In genomic region chr1:82821846-82822245, GRCm38 (mm10) we compare ENCODE assay signal across 28 mouse cellular contexts. TPM values are rescaled to one million over a fixed set of nuclear protein-coding genes. Genes with fewer than 3 reads are reported as not detected.
"Had no signal": no experiment of that assay in that cellular context is flagged by ENCODE, and none has a peak within 500 bp of the region (broad histone marks: within the 10 kb centered on the region; RNA-seq: fewer than 3 reads in every experiment).

No protein-coding gene starts in this region.

- H3K27ac ChIP-seq: limb, embryonic 10.5 days; limb, embryonic 13.5 days; macrophage; midbrain, embryonic 12.5 days; midbrain, embryonic 15.5 days; neural tube, embryonic 12.5 days; neural tube, embryonic 15.5 days had no signal

- H3K9ac ChIP-seq: limb, embryonic 13.5 days; lung, embryonic 14.5 days; midbrain, embryonic 12.5 days; midbrain, embryonic 15.5 days; neural tube, embryonic 12.5 days; neural tube, embryonic 15.5 days had no signal

- H3K36me3 ChIP-seq: limb, embryonic 10.5 days; limb, embryonic 13.5 days; midbrain, embryonic 12.5 days; midbrain, embryonic 15.5 days; neural tube, embryonic 12.5 days; neural tube, embryonic 15.5 days had no signal

- H3K27me3 ChIP-seq: limb, embryonic 13.5 days; midbrain, embryonic 12.5 days; midbrain, embryonic 15.5 days; neural tube, embryonic 12.5 days; neural tube, embryonic 15.5 days had no signal

- ATAC-seq: intestine, embryonic 16.5 days; lung, postnatal 0 days; midbrain, embryonic 15.5 days had no signal

- DNase-seq: kidney, adult 18-20 months; kidney, adult 9 months; kidney, postnatal 14 days; kidney, postnatal 4 days; lung, embryonic 14.5 days; right cerebral cortex, postnatal 25 days; thymus, adult 2 months; thymus, postnatal 14 days; thymus, postnatal 4 days had no signal

- H3K4me1 ChIP-seq: midbrain, embryonic 12.5 days; midbrain, embryonic 15.5 days; neural tube, embryonic 12.5 days; neural tube, embryonic 15.5 days had no signal

- H3K4me2 ChIP-seq: limb, embryonic 13.5 days; lung, embryonic 14.5 days; midbrain, embryonic 12.5 days; midbrain, embryonic 15.5 days; neural tube, embryonic 12.5 days; neural tube, embryonic 15.5 days had no signal

- H3K4me3 ChIP-seq: limb, embryonic 10.5 days; limb, embryonic 13.5 days; midbrain, embryonic 12.5 days; midbrain, embryonic 15.5 days; neural tube, embryonic 12.5 days; neural tube, embryonic 15.5 days had no signal

- H3K9me3 ChIP-seq: limb, embryonic 10.5 days; limb, embryonic 13.5 days; midbrain, embryonic 12.5 days; midbrain, embryonic 15.5 days; neural tube, embryonic 12.5 days; neural tube, embryonic 15.5 days had no signal

RNA-seq across cellular contexts. Expression of gene Gm47791, which starts 50.8 kb away (rescaled TPM):
- total RNA-seq: layer of hippocampus, adult 18-20 months; layer of hippocampus, postnatal 14 days; left cerebral cortex, adult 8-10 months; left cerebral cortex, postnatal 14 days; liver, adult 2 months; megakaryocyte, adult 5-6 weeks had no signal
- polyA plus RNA-seq: intestine, embryonic 16.5 days; kidney, embryonic 16.5 days; limb, embryonic 10.5 days; limb, embryonic 13.5 days; liver, adult 2 months; lung, embryonic 14.5 days; lung, postnatal 0 days; macrophage; midbrain, embryonic 12.5 days; midbrain, embryonic 15.5 days; neural tube, embryonic 12.5 days; neural tube, embryonic 15.5 days; spleen, adult 2 months; stomach, embryonic 16.5 days; testis, adult 2 months; thymus, adult 2 months had no signal

RNA-seq across cellular contexts. Expression of gene Tm4sf20, which starts 53.6 kb away (rescaled TPM):
- total RNA-seq: layer of hippocampus, adult 18-20 months; layer of hippocampus, postnatal 14 days; left cerebral cortex, adult 8-10 months; left cerebral cortex, postnatal 14 days; liver, adult 2 months; megakaryocyte, adult 5-6 weeks had no signal
- polyA plus RNA-seq: limb, embryonic 10.5 days; liver, adult 2 months; lung, embryonic 14.5 days; macrophage; neural tube, embryonic 15.5 days; spleen, adult 2 months; testis, adult 2 months had no signal
